Mouse (Mus musculus): ENCODE data around the gene Dlg3. TPM values are rescaled to one million over a fixed set of nuclear protein-coding genes. Genes with fewer than 3 reads are reported as not detected.
A peak's percentile ranks its signal among the peaks of the same experiment; 100 is the strongest.

Dlg3 gene
- total and polyA plus RNA-seq, 3 experiments, result 2.4 to 2.8 TPM; not detected in 1

DNA sequence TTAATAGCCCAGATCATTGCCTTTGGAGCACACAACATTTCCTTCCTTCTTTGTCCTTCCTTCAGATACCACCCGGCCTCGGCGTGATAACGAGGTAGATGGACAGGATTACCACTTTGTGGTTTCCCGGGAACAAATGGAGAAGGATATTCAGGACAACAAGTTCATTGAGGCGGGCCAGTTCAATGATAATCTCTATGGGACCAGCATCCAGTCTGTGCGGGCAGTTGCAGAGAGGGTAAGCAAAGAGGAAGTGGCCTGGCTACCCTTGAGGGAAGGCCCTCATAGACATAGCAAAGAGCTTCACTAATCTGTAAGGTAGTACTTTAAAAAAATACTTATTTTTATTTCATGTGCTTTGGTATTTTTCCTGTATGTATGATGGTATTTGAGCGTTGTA is 46.6 kb downstream of the Dlg3 start:
- peaks cover 0 to 8% of the 10 kb centered on the region in 2 experiments; a peak in 2 of 4 replicates for H3K36me3 ChIP-seq (ENCODE audit: control insufficient read depth in 1 of 2, insufficient read depth in 2 of 2, low read length in 2 of 2)
- no peaks in the 10 kb centered on the region for H3K9me3 ChIP-seq (replicated peaks; ENCODE audit: insufficient read depth, low read length)
- H3K27ac ChIP-seq (ENCODE audit: control insufficient read depth, low read depth, low read length), result no peak overlapping the region; the same call in 1 of the 2 replicates
- DNase-seq (ENCODE audit: low read depth, low spot score), result peak; percentile 43
- TF ChIP-seq EP300 (IDR thresholded peaks at IDR 0.05; ENCODE audit: low read depth in 1 of 2, low read length in 2 of 2) (peak in 1 of 2 experiments; percentile 35; a peak in 1 of 4 replicates), MAFK (IDR thresholded peaks at IDR 0.05; ENCODE audit: borderline replicate concordance, low read depth, low read length) (no peak)
- H3K27me3 ChIP-seq (ENCODE audit: control insufficient read depth in 1 of 2, insufficient read depth in 2 of 2, low read length in 2 of 2), result no peaks in the 10 kb centered on the region
- H3K9ac ChIP-seq (ENCODE audit: control insufficient read depth, low read depth, low read length, poor library complexity, severe bottlenecking), result no peak overlapping the region
- H3K79me2 ChIP-seq (ENCODE audit: control insufficient read depth, insufficient read depth, low read length, poor library complexity), result no peaks in the 10 kb centered on the region
- no peak overlapping the region for H3K4me3 ChIP-seq (ENCODE audit: control insufficient read depth in 1 of 2, insufficient read depth in 1 of 2, low read depth in 2 of 2, low read length in 2 of 2)
- H3K4me1 ChIP-seq (ENCODE audit: control insufficient read depth in 1 of 2, insufficient read depth in 2 of 2, low read length in 2 of 2), result 0 out of 4 replicates have a peak, but pooled peaks cover 0 to 2% of the 10 kb centered on the region in 2 experiments

DNA sequence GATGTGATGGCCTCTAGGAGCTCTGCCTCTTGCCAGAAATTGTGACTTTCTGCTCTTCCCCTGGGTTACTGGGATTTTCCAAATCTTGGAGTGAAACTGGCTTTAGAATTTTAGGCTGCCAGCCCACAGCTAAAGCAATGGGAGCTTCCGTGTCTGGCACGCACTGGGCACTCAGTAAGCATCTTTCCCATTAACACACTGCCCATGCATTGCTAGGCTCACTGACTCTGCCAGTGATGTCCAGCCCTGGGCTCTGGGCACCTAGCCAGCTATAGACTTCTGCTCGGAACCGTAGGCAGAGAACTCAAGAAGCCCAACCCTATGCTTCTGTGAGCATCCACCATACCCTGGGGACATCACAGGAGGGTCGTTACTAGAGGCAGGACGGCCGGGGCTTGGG is 48.2 kb downstream of the Dlg3 start:
- Histone ChIP-seq H3K9me3 (replicated peaks; ENCODE audit: insufficient read depth, low read length) (no peaks in the 10 kb centered on the region), H3K36me3 (ENCODE audit: control insufficient read depth in 1 of 2, insufficient read depth in 2 of 2, low read length in 2 of 2) (peaks cover 0 to 8% of the 10 kb centered on the region in 2 experiments; a peak in 2 of 4 replicates), H3K4me3 (ENCODE audit: control insufficient read depth in 1 of 2, insufficient read depth in 1 of 2, low read depth in 2 of 2, low read length in 2 of 2) (no peak overlapping the region), H3K4me1 (ENCODE audit: control insufficient read depth in 1 of 2, insufficient read depth in 2 of 2, low read length in 2 of 2) (0 out of 4 replicates have a peak, but pooled peaks cover 0 to 2% of the 10 kb centered on the region in 2 experiments), H3K27ac (ENCODE audit: control insufficient read depth, low read depth, low read length) (no peak overlapping the region), H3K9ac (ENCODE audit: control insufficient read depth, low read depth, low read length, poor library complexity, severe bottlenecking) (no peak overlapping the region), H3K27me3 (ENCODE audit: control insufficient read depth in 1 of 2, insufficient read depth in 2 of 2, low read length in 2 of 2) (no peaks in the 10 kb centered on the region), H3K79me2 (ENCODE audit: control insufficient read depth, insufficient read depth, low read length, poor library complexity) (no peaks in the 10 kb centered on the region)
- TF ChIP-seq EP300 (IDR thresholded peaks at IDR 0.05; ENCODE audit: low read depth in 1 of 2, low read length in 2 of 2) (no peak), ZNF384 (IDR thresholded peaks at IDR 0.05; ENCODE audit: low read depth, low read length) (no peak), SIN3A (IDR thresholded peaks at IDR 0.05; ENCODE audit: low read length) (no peak), CTCF (IDR thresholded peaks at IDR 0.05 in 2 of 3, conservative IDR thresholded peaks at IDR 0.05 in 1 of 3; ENCODE audit: control insufficient read depth in 1 of 3, insufficient read depth in 1 of 3, low read depth in 2 of 3, low read length in 3 of 3, poor library complexity in 1 of 3, severe bottlenecking in 1 of 3) (no peak), E2F4 (IDR thresholded peaks at IDR 0.05; ENCODE audit: borderline replicate concordance, low read depth, low read length) (no peak), ZMIZ1 (IDR thresholded peaks at IDR 0.05; ENCODE audit: low read depth, low read length) (no peak), POLR2AphosphoS2 (IDR thresholded peaks at IDR 0.05; ENCODE audit: low read length) (no peak), MEF2A (IDR thresholded peaks at IDR 0.05; ENCODE audit: extremely low read depth, insufficient replicate concordance, low read depth, low read length, poor library complexity, severe bottlenecking) (no peak), RCOR1 (IDR thresholded peaks at IDR 0.05; ENCODE audit: low read depth, low read length) (no peak), MAZ (IDR thresholded peaks at IDR 0.05; ENCODE audit: low read depth, low read length) (no peak), GABPA (IDR thresholded peaks at IDR 0.05; ENCODE audit: low read depth, low read length) (no peak), USF1 (IDR thresholded peaks at IDR 0.05; ENCODE audit: low read depth, low read length) (no peak), TCF12 (IDR thresholded peaks at IDR 0.05; ENCODE audit: low read depth, low read length) (no peak), NELFE (IDR thresholded peaks at IDR 0.05; ENCODE audit: low read depth, low read length) (no peak)
- no peak for DNase-seq (ENCODE audit: low read depth, low spot score)

Measured in MEL (cell line).